Comparison of ENCODE assay signal across 26 mouse cellular contexts in genomic region chr1:151630251-151630628, GRCm38 (mm10). TPM values are rescaled to one million over a fixed set of nuclear protein-coding genes. Genes with fewer than 3 reads are reported as not detected.
DNase-seq lines count a peak whose midpoint lies in the region; ATAC-seq and TF ChIP-seq lines count a peak whose summit lies in the region.
"Had no signal": no experiment of that assay in that cellular context is flagged by ENCODE, and none has a peak within 500 bp of the region (broad histone marks: within the 10 kb centered on the region; RNA-seq: fewer than 3 reads in every experiment).

No protein-coding gene starts in this region.

- no peaks in the 10 kb centered on the region for H3K9me3 ChIP-seq in midbrain, embryonic 14.5 days (ENCODE audit: control insufficient read depth, low read length)
- no peaks in the 10 kb centered on the region for H3K9me3 ChIP-seq in midbrain, postnatal 0 days (ENCODE audit: low read length)
- no peaks in the 10 kb centered on the region for H3K9me3 ChIP-seq in hindbrain, embryonic 12.5 days (replicated peaks)
- no peaks in the 10 kb centered on the region for H3K9me3 ChIP-seq in hindbrain, embryonic 15.5 days
- no peaks in the 10 kb centered on the region for H3K9me3 ChIP-seq in neural tube, embryonic 15.5 days (replicated peaks)
- H3K9me3 ChIP-seq: forebrain, embryonic 15.5 days; intestine, embryonic 15.5 days; limb, embryonic 10.5 days; liver, embryonic 13.5 days had no signal

- no peak overlapping the region for H3K27ac ChIP-seq in midbrain, embryonic 14.5 days (replicated peaks; ENCODE audit: low read depth, low read length)
- no peak overlapping the region for H3K27ac ChIP-seq in midbrain, postnatal 0 days (ENCODE audit: low read depth, low read length)
- H3K27ac ChIP-seq in hindbrain, embryonic 12.5 days, result no peak overlapping the region
- no peak overlapping the region for H3K27ac ChIP-seq in hindbrain, embryonic 15.5 days (replicated peaks)
- no peak overlapping the region for H3K27ac ChIP-seq in neural tube, embryonic 15.5 days (replicated peaks)
- H3K27ac ChIP-seq: forebrain, embryonic 15.5 days; heart, adult 2 months; heart, embryonic 13.5 days; intestine, embryonic 15.5 days; layer of hippocampus, adult 2 months; limb, embryonic 10.5 days; limb, embryonic 15.5 days; liver, embryonic 13.5 days had no signal

- no peak overlapping the region for H3K9ac ChIP-seq in midbrain, embryonic 14.5 days (replicated peaks; ENCODE audit: low read length)
- H3K9ac ChIP-seq in midbrain, postnatal 0 days (replicated peaks; ENCODE audit: low read length, poor library complexity, severe bottlenecking), result no peak overlapping the region
- no peak overlapping the region for H3K9ac ChIP-seq in hindbrain, embryonic 12.5 days
- H3K9ac ChIP-seq in hindbrain, embryonic 15.5 days, result no peak overlapping the region
- no peak overlapping the region for H3K9ac ChIP-seq in neural tube, embryonic 15.5 days (replicated peaks)
- H3K9ac ChIP-seq: forebrain, embryonic 15.5 days; heart, embryonic 13.5 days; intestine, embryonic 15.5 days; limb, embryonic 15.5 days; liver, embryonic 13.5 days had no signal

- ATAC-seq in midbrain, embryonic 14.5 days (ENCODE audit: low FRiP score, low TSS enrichment), result no peak
- no peak for ATAC-seq in midbrain, postnatal 0 days (ENCODE audit: low FRiP score)
- ATAC-seq in hindbrain, embryonic 12.5 days (ENCODE audit: low FRiP score), result peak; percentile 45
- 0 out of 2 replicates have a peak, but pooled peaks have one; percentile 20 for ATAC-seq in hindbrain, embryonic 15.5 days (ENCODE audit: low FRiP score, low read depth)
- peak; percentile 25; the same call in 1 of the 2 replicates for ATAC-seq in neural tube, embryonic 15.5 days (ENCODE audit: low FRiP score)
- ATAC-seq: CD4-positive, CD25-positive, alpha-beta regulatory T cell, adult 4 months; forebrain, embryonic 15.5 days; intestine, embryonic 15.5 days had no signal

- H3K4me1 ChIP-seq in midbrain, embryonic 14.5 days (ENCODE audit: control insufficient read depth, insufficient read depth, low read length), result peaks cover 8% of the 10 kb centered on the region; the same call in 1 of the 2 replicates
- H3K4me1 ChIP-seq in midbrain, postnatal 0 days (ENCODE audit: insufficient read depth, low read length), result no peaks in the 10 kb centered on the region
- H3K4me1 ChIP-seq in hindbrain, embryonic 12.5 days, result peaks cover 18% of the 10 kb centered on the region; the same call in 1 of the 2 replicates
- H3K4me1 ChIP-seq in hindbrain, embryonic 15.5 days (replicated peaks), result peaks cover 22% of the 10 kb centered on the region; the same call in 1 of the 2 replicates
- H3K4me1 ChIP-seq in neural tube, embryonic 15.5 days, result peaks cover 27% of the 10 kb centered on the region
- H3K4me1 ChIP-seq: intestine, embryonic 15.5 days; megakaryocyte, embryonic 14.5 days had no signal

- 58% methylated on average over 2 of the region's 2 CpGs for WGBS in midbrain, embryonic 14.5 days
- 56% methylated on average over 2 of the region's 2 CpGs for WGBS in midbrain, postnatal 0 days
- 86% methylated on average over 2 of the region's 2 CpGs for WGBS in hindbrain, embryonic 12.5 days
- WGBS in hindbrain, embryonic 15.5 days, result 59% methylated on average over 2 of the region's 2 CpGs
- WGBS in neural tube, embryonic 15.5 days, result 20% methylated on average over 2 of the region's 2 CpGs

- no peak for TF ChIP-seq CTCF in midbrain, postnatal 0 days (IDR thresholded peaks at IDR 0.05)

- H3K4me2 ChIP-seq in midbrain, embryonic 14.5 days (ENCODE audit: low read length), result no peak overlapping the region
- no peak overlapping the region for H3K4me2 ChIP-seq in midbrain, postnatal 0 days (ENCODE audit: low read depth, low read length, poor library complexity, severe bottlenecking)
- no peak overlapping the region for H3K4me2 ChIP-seq in hindbrain, embryonic 12.5 days (replicated peaks)
- H3K4me2 ChIP-seq in hindbrain, embryonic 15.5 days, result no peak overlapping the region
- no peak overlapping the region for H3K4me2 ChIP-seq in neural tube, embryonic 15.5 days
- H3K4me2 ChIP-seq: forebrain, embryonic 15.5 days; heart, embryonic 13.5 days; intestine, embryonic 15.5 days; limb, embryonic 15.5 days; liver, embryonic 13.5 days had no signal

- DNase-seq in midbrain, embryonic 14.5 days, result peak; percentile 41
- no peak for DNase-seq in midbrain, postnatal 0 days (ENCODE audit: low spot score)
- DNase-seq in right cerebral cortex, postnatal 4 days, result no peak
- no peak for DNase-seq in cerebellum, adult 9-11 months
- DNase-seq: cerebellum, adult 18-20 months; cerebellum, postnatal 14 days; gastrocnemius, postnatal 36 days; kidney, adult 2 months; kidney, postnatal 36 days; liver, embryonic 13.5 days; lung, adult 18-20 months; lung, postnatal 4 days; thymus, adult 2 months; thymus, postnatal 36 days had no signal

- no peak overlapping the region for H3K4me3 ChIP-seq in midbrain, embryonic 14.5 days (replicated peaks; ENCODE audit: low read depth, low read length)
- no peak overlapping the region for H3K4me3 ChIP-seq in midbrain, postnatal 0 days (ENCODE audit: low read depth, low read length)
- H3K4me3 ChIP-seq in hindbrain, embryonic 12.5 days, result no peak overlapping the region
- no peak overlapping the region for H3K4me3 ChIP-seq in hindbrain, embryonic 15.5 days
- no peak overlapping the region for H3K4me3 ChIP-seq in neural tube, embryonic 15.5 days (replicated peaks)
- H3K4me3 ChIP-seq: forebrain, embryonic 15.5 days; heart, adult 2 months; heart, embryonic 13.5 days; intestine, embryonic 15.5 days; layer of hippocampus, adult 2 months; limb, embryonic 10.5 days; limb, embryonic 15.5 days; liver, embryonic 13.5 days; megakaryocyte, embryonic 14.5 days had no signal

- H3K27me3 ChIP-seq in midbrain, embryonic 14.5 days (ENCODE audit: control insufficient read depth, insufficient read depth, low read length), result no peaks in the 10 kb centered on the region
- no peaks in the 10 kb centered on the region for H3K27me3 ChIP-seq in midbrain, postnatal 0 days (ENCODE audit: insufficient read depth, low read length)
- no peaks in the 10 kb centered on the region for H3K27me3 ChIP-seq in hindbrain, embryonic 12.5 days
- no peaks in the 10 kb centered on the region for H3K27me3 ChIP-seq in hindbrain, embryonic 15.5 days
- H3K27me3 ChIP-seq in neural tube, embryonic 15.5 days (replicated peaks), result no peaks in the 10 kb centered on the region
- H3K27me3 ChIP-seq: forebrain, embryonic 15.5 days; heart, embryonic 13.5 days; intestine, embryonic 15.5 days; limb, embryonic 15.5 days; liver, embryonic 13.5 days; megakaryocyte, embryonic 14.5 days had no signal

- H3K36me3 ChIP-seq in midbrain, embryonic 14.5 days (ENCODE audit: control insufficient read depth, insufficient read depth, low read length), result no peaks in the 10 kb centered on the region
- H3K36me3 ChIP-seq in midbrain, postnatal 0 days (ENCODE audit: insufficient read depth, low read length), result no peaks in the 10 kb centered on the region
- no peaks in the 10 kb centered on the region for H3K36me3 ChIP-seq in hindbrain, embryonic 12.5 days
- H3K36me3 ChIP-seq in hindbrain, embryonic 15.5 days, result no peaks in the 10 kb centered on the region
- no peaks in the 10 kb centered on the region for H3K36me3 ChIP-seq in neural tube, embryonic 15.5 days
- H3K36me3 ChIP-seq: forebrain, embryonic 15.5 days; heart, embryonic 13.5 days; intestine, embryonic 15.5 days; limb, embryonic 10.5 days; limb, embryonic 15.5 days; liver, embryonic 13.5 days had no signal

RNA-seq across cellular contexts. Expression of gene Fam129a, which starts 59.3 kb away (rescaled TPM):
- polyA plus RNA-seq in midbrain, embryonic 14.5 days (2014; fragmentation: Nextera tagmentation; extraction: Ambion mirVana), result 0.23 and 0.93 TPM in 2 replicates
- 1.4 and 3.5 TPM in 2 replicates for total RNA-seq in midbrain, postnatal 0 days (2014; rRNA removed)
- polyA plus RNA-seq in midbrain, postnatal 0 days (2015; fragmentation: Nextera tagmentation; extraction: Ambion mirVana), result 1.2 and 1.6 TPM in 2 replicates
- 1.2 and 1.9 TPM in 2 replicates for polyA plus RNA-seq in hindbrain, embryonic 12.5 days (2016; fragmentation: Nextera tagmentation; extraction: Ambion mirVana)
- 0.94 and 0.96 TPM in 2 replicates for polyA plus RNA-seq in hindbrain, embryonic 15.5 days (2015; fragmentation: Nextera tagmentation; extraction: Ambion mirVana)
- polyA plus RNA-seq in neural tube, embryonic 15.5 days (2015; fragmentation: Nextera tagmentation; extraction: Ambion mirVana), result 3.6 and 5.4 TPM in 2 replicates

Comparison
In these comparisons a context has a peak if more than half of its experiments do, and no peak if none do; other contexts are left out.
1. ATAC-seq: peak in hindbrain, embryonic 12.5 days (single experiment), hindbrain, embryonic 15.5 days (single experiment) and neural tube, embryonic 15.5 days (single experiment); none in midbrain, embryonic 14.5 days (single experiment) and midbrain, postnatal 0 days (single experiment).